Mouse (Mus musculus) ovary, postnatal 10 days (tissue): ENCODE data around the gene Abhd6.
A peak's percentile ranks its signal among the peaks of the same experiment; 100 is the strongest.

ENCODE experiments used
- DNase-seq: peaks from one replicate; pipeline ENCODE4 v3.0.0; 2022; ENCODE audit warnings: low spot score

Gene Abhd6

GRCm38 (mm10) chr14:8062537-8063301, 60.0 kb downstream of the Abhd6 start:
- no peak for DNase-seq

- no peak for DNase-seq
These were observed 61.4 kb downstream of the Abhd6 start for GRCm38 (mm10) chr14:8063835-8064785.

GRCm38 (mm10) chr14:8080165-8080679, 77.5 kb downstream of the Abhd6 start, which contains the start of gene Rpp14:
Gene Rpp14, plus strand, starts transcription at chr14:8080367.
- DNase-seq = peak; percentile 94

GRCm38 (mm10) chr14:8080718-8081117, 78.0 kb downstream of the Abhd6 start:
- no peak for DNase-seq

- DNase-seq = no peak
These were observed 80.2 kb downstream of the Abhd6 start for GRCm38 (mm10) chr14:8082949-8083348.

- DNase-seq = no peak
These were observed 86.3 kb downstream of the Abhd6 start for GRCm38 (mm10) chr14:8089016-8089415.

- no peak for DNase-seq
These were observed 89.9 kb downstream of the Abhd6 start for GRCm38 (mm10) chr14:8092573-8092972.

- no peak for DNase-seq
These were observed 90.7 kb downstream of the Abhd6 start for GRCm38 (mm10) chr14:8093427-8093826.

GRCm38 (mm10) chr14:8094931-8095561, 92.3 kb downstream of the Abhd6 start:
- no peak for DNase-seq

GRCm38 (mm10) chr14:8095562-8095950, 92.9 kb downstream of the Abhd6 start:
- no peak for DNase-seq

GRCm38 (mm10) chr14:8097978-8098686, 95.4 kb downstream of the Abhd6 start, which contains the start of gene Pxk:
Gene Pxk, plus strand, starts transcription at chr14:8098211.
- DNase-seq = peak; percentile 83

GRCm38 (mm10) chr14:8098687-8098995, 95.9 kb downstream of the Abhd6 start:
- no peak for DNase-seq

- no peak for DNase-seq
These were observed 96.9 kb downstream of the Abhd6 start for GRCm38 (mm10) chr14:8099561-8100021.

- DNase-seq = no peak
These were observed 99.2 kb downstream of the Abhd6 start for GRCm38 (mm10) chr14:8101886-8102285.

GRCm38 (mm10) chr14:8102676-8103075, 100.0 kb downstream of the Abhd6 start:
- no peak for DNase-seq
